Mouse (Mus musculus) ES-Bruce4 (cell line): ENCODE results near the gene Clec1b. TPM values are rescaled to one million over a fixed set of nuclear protein-coding genes. Genes with fewer than 3 reads are reported as not detected.

Experiments
- H3K27ac ChIP-seq: 2 replicates; pipeline ENCODE4 v1.5.1; 2012; ENCODE audit warnings: low read length, inconsistent platforms; ENCODE audit not compliant: insufficient read depth
- H3K27me3 ChIP-seq: 2 replicates; pipeline ENCODE4 v1.6.1; 2012; ENCODE audit warnings: mild to moderate bottlenecking, low read length, inconsistent platforms; ENCODE audit not compliant: control insufficient read depth, poor library complexity, insufficient read depth, severe bottlenecking
- H3K36me3 ChIP-seq: 2 replicates; pipeline ENCODE4 v1.6.1; 2012; ENCODE audit warnings: inconsistent platforms, mild to moderate bottlenecking, low read length, moderate library complexity; ENCODE audit not compliant: control insufficient read depth, poor library complexity, insufficient read depth, severe bottlenecking
- H3K4me1 ChIP-seq: one replicate; pipeline ENCODE4 v1.8.1; 2011; ENCODE audit warnings: low read length; ENCODE audit not compliant: control insufficient read depth, insufficient read depth
- H3K4me3 ChIP-seq: 2 replicates; pipeline ENCODE4 v1.5.1; 2011; ENCODE audit warnings: low read depth, mild to moderate bottlenecking, low read length
- H3K9ac ChIP-seq: 2 replicates; pipeline ENCODE4 v1.6.1; 2012; ENCODE audit warnings: low read depth, mild to moderate bottlenecking, inconsistent platforms; ENCODE audit not compliant: poor library complexity, severe bottlenecking
- H3K9me3 ChIP-seq: replicated peaks from 2 replicates; pipeline ENCODE4 v1.6.1; 2012; ENCODE audit warnings: mild to moderate bottlenecking, low read length, inconsistent platforms; ENCODE audit not compliant: control insufficient read depth, poor library complexity, insufficient read depth, severe bottlenecking
- CTCF ChIP-seq: IDR thresholded peaks from one replicate; pipeline ENCODE4 v1.8.1; 2011; ENCODE audit warnings: low read depth, low read length
- EP300 ChIP-seq: IDR thresholded peaks from 2 replicates; pipeline ENCODE4 v1.6.1; 2011; ENCODE audit warnings: low read depth, low read length; ENCODE audit not compliant: insufficient read depth
- POLR2A ChIP-seq: IDR thresholded peaks from one replicate; pipeline ENCODE4 v1.8.1; 2011; ENCODE audit warnings: low read length; ENCODE audit not compliant: insufficient read depth
- polyA plus RNA-seq: library from polyadenylated mRNA; stranded (reverse); fragments of >200 nt; gene quantifications from 2 replicates; pipeline ENCODE4 v1.2.4, GENCODE M21; 2011; ENCODE audit warnings: low read depth; ENCODE audit not compliant: missing spikeins, insufficient read depth, insufficient read length

The Clec1b gene
- polyA plus RNA-seq, 1 experiment, result not detected

DNA sequence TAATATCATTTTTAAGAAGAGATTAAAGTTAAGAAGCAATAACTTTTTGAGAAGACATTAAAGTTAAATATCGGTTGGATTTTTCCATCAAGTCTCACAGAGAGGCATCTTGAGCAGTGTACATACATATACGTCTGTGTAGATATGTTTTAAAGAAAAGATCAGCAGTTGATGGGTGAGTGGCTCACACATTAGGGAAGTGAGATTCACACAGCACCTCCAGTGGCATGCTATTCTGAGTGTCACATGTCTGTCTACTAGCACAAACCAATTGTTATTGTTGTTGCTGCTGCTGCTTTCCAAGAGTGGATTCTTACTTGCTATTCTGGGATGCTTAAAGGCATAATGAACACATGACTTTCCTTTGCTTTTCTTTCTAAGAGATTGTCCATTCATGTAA is 5.3 kb downstream of the Clec1b start:
- H3K27ac ChIP-seq, result no peak overlapping the region
- no peaks in the 10 kb centered on the region for H3K27me3 ChIP-seq
- no peaks in the 10 kb centered on the region for H3K9me3 ChIP-seq
- H3K4me1 ChIP-seq, result no peaks in the 10 kb centered on the region
- no peak overlapping the region for H3K4me3 ChIP-seq
- TF ChIP-seq CTCF (no peak), POLR2A (no peak), EP300 (no peak)
- no peak overlapping the region for H3K9ac ChIP-seq
- no peaks in the 10 kb centered on the region for H3K36me3 ChIP-seq

DNA sequence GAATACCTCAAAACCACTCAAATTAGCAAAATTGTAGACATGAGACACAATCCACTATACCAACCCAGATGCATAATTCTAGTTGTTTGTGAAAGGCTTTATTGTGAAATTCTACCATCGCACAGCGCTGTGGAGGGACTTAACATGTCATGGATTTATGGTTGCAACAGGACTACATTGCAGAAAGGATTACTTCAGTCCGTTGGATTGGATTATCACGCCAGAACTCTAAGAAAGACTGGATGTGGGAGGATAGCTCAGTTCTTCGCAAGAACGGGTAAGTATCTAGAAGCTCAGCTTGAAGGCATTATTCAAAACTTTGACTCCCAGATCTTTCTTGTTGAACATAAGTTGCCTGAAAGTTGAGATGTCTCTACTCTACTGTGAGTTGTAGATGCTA is 6.3 kb downstream of the Clec1b start:
- Histone ChIP-seq H3K4me1 (no peaks in the 10 kb centered on the region), H3K4me3 (no peak overlapping the region), H3K9ac (no peak overlapping the region), H3K27me3 (no peaks in the 10 kb centered on the region), H3K9me3 (no peaks in the 10 kb centered on the region), H3K27ac (no peak overlapping the region), H3K36me3 (no peaks in the 10 kb centered on the region)
- TF ChIP-seq CTCF (no peak), POLR2A (no peak), EP300 (no peak)

DNA sequence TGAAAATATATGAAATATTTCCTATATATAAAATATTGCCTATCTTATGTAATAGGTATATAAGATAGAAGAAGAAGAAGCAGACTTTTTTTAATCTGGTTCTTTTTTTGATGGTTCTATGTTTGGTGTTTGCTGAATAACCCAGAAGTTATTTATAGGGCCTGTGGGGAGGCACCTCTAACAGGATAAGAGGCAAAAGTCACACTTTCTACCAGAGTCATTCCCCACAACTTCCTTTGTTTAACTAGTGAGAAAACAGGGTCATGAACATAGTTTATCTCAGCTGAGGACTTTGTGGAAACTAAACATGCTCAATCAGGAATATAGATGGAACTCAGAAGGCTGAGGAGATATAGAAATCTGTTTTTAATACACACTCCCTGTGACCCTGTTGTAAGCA is 8.9 kb downstream of the Clec1b start:
- Histone ChIP-seq H3K9me3 (no peaks in the 10 kb centered on the region), H3K36me3 (no peaks in the 10 kb centered on the region), H3K27me3 (no peaks in the 10 kb centered on the region), H3K27ac (no peak overlapping the region), H3K4me3 (no peak overlapping the region), H3K9ac (no peak overlapping the region), H3K4me1 (no peaks in the 10 kb centered on the region)
- no peak for TF ChIP-seq POLR2A

DNA sequence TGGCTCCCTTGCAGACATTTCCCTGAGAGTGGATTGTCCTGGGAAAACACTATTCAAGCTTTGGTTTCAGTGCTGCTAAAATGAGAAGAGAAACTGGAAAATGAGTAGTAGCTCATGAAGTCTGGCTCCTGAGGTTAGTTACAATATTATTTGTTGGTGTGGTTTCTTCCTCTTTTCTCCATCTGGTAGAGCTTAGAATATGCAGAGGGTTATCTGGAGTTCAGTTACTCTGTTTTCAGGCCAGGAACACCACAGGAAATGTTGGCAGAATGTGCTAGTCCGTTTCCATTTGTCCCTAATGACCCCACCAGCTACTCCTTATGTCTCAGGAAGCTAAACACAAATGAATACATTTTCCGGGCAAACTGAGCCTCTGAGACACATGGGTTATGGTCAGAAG is 10.2 kb downstream of the Clec1b start:
- H3K4me3 ChIP-seq, result no peak overlapping the region
- H3K36me3 ChIP-seq, result no peaks in the 10 kb centered on the region
- no peaks in the 10 kb centered on the region for H3K4me1 ChIP-seq
- no peak overlapping the region for H3K9ac ChIP-seq
- TF ChIP-seq CTCF (no peak), POLR2A (no peak)
- H3K27me3 ChIP-seq, result no peaks in the 10 kb centered on the region
- H3K9me3 ChIP-seq, result no peaks in the 10 kb centered on the region
- no peak overlapping the region for H3K27ac ChIP-seq

DNA sequence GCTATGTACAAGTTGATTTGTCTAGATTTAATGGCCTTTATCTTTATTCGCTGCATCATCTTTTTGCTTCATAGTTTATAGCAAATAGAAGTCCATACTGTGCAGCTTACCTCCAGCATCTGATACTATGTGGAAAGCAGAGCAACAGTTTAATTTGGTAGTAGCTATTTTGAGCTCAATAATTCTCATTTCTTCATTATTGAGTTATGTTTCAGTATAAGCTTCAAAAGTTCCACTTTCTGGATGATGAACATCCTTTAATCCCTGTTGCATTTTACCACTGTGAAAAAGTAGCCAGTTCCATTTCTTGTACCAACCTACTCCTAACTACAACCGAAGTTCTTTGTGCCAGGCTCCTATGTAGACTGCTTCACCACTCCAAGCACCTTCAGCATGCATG is 11.5 kb downstream of the Clec1b start, which contains the start of gene Clec9a:
Clec9a (plus strand) TSS at position 301 of the 400 bp plus-strand sequence.
- H3K27me3 ChIP-seq, result no peaks in the 10 kb centered on the region
- no peak within 1 kb of the TSS for H3K9ac ChIP-seq
- no peaks in the 10 kb centered on the region for H3K9me3 ChIP-seq
- no peaks in the 10 kb centered on the region for H3K4me1 ChIP-seq
- H3K36me3 ChIP-seq, result no peaks in the 10 kb centered on the region
- TF ChIP-seq EP300, result no peak
- no peak for TF ChIP-seq POLR2A
- TF ChIP-seq CTCF, result no peak
- H3K4me3 ChIP-seq, result no peak within 1 kb of the TSS
- no peak within 1 kb of the TSS for H3K27ac ChIP-seq

DNA sequence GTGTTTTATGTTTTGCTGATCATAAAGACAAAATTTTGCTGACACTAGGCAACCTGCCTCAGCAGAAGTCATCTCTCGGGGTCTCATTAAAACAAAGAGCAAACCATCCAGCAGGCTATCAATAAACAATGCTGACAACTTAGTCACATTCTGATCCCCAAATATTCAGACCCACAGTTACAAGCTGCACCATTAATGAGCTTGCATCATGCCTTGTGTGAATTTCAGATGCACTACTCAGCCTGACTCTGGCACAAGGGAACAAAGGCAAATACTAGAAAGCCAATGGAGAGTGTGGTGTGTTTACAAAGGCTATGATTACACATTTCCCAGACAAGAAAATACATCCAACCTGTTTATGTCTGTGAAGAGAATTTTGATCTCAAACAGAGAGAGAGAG is 17.1 kb downstream of the Clec1b start:
- Histone ChIP-seq H3K27me3 (no peaks in the 10 kb centered on the region), H3K9ac (no peak overlapping the region), H3K4me1 (no peaks in the 10 kb centered on the region), H3K9me3 (no peaks in the 10 kb centered on the region), H3K36me3 (no peaks in the 10 kb centered on the region), H3K27ac (no peak overlapping the region), H3K4me3 (no peak overlapping the region)
- no peak for TF ChIP-seq POLR2A
- TF ChIP-seq CTCF, result no peak
- TF ChIP-seq EP300, result no peak
